Mouse (Mus musculus): Measurements from ENCODE around the gene Rhox2f. TPM values are rescaled to one million over a fixed set of nuclear protein-coding genes. Genes with fewer than 3 reads are reported as not detected.
A peak's percentile ranks its signal among the peaks of the same experiment; 100 is the strongest.
"Not testable (repeated sequence)": the region's sequence is repeated elsewhere in the genome, so short reads cannot be mapped to it uniquely, and the experiment has no call there.

Rhox2f gene
- polyA plus RNA-seq (2014; fragmentation: Nextera tagmentation; extraction: Ambion mirVana), result not detected in 2 replicates

DNA sequence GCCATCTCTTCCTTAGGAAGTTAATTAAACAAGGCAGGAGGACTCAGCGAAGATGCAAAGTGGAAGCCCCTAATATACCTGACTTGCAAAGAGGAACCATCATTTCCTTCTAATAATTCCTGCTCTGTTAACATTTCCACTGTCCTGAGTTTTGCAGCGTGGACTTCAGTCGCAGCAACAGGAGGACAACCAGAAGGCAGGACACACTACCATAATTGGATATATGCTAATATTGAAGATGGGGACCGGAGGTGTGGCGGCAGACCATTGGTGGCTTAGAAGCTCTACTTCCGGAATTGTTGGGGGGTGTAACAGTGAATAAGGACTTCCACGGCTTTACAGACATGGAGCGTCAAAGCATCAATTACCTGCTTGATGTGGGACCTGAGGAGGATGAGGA lies at the start of gene Rhox2f:
TSS of gene Rhox2f (plus strand) at position 301 of the 400 bp plus-strand sequence.
- not testable (repeated sequence) for ATAC-seq (ENCODE audit: low read depth)

DNA sequence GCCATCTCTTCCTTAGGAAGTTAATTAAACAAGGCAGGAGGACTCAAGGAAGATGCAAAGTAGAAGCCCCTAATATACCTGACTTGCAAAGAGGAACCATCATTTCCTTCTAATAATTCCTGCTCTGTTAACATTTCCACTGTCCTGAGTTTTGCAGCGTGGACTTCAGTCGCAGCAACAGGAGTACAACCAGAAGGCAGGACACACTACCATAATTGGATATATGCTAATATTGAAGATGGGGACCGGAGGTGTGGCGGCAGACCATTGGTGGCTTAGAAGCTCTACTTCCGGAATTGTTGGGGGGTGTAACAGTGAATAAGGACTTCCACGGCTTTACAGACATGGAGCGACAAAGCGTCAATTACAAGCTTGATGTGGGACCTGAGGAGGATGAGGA lies 41.1 kb upstream of the Rhox2f start, which contains the start of gene Rhox2e:
TSS of gene Rhox2e (plus strand) at position 301 of the 400 bp plus-strand sequence.
- H3K9me3 ChIP-seq (ENCODE audit: control insufficient read depth, low read length); DNase-seq (ENCODE audit: low spot score); H3K36me3 ChIP-seq (ENCODE audit: control insufficient read depth, insufficient read depth, low read length); H3K4me3 ChIP-seq (ENCODE audit: low read depth, low read length); H3K27ac ChIP-seq (replicated peaks; ENCODE audit: low read depth, low read length); H3K27me3 ChIP-seq (replicated peaks; ENCODE audit: control insufficient read depth, insufficient read depth, low read length); H3K4me2 ChIP-seq (ENCODE audit: low read depth, low read length); H3K4me1 ChIP-seq (ENCODE audit: control insufficient read depth, insufficient read depth, low read length); ATAC-seq (ENCODE audit: low read depth); H3K9ac ChIP-seq (ENCODE audit: low read depth, low read length): not testable (repeated sequence)
- WGBS, result 82% methylated on average over 2 of the region's 8 CpGs

More for the DNA sequence above, at the start of gene Rhox2f:
- H3K4me2 ChIP-seq (ENCODE audit: low read depth, low read length); H3K4me3 ChIP-seq (ENCODE audit: low read depth, low read length); H3K36me3 ChIP-seq (ENCODE audit: control insufficient read depth, insufficient read depth, low read length); H3K27ac ChIP-seq (replicated peaks; ENCODE audit: low read depth, low read length); H3K9ac ChIP-seq (ENCODE audit: low read depth, low read length); H3K4me1 ChIP-seq (ENCODE audit: control insufficient read depth, insufficient read depth, low read length); DNase-seq (ENCODE audit: low spot score); H3K9me3 ChIP-seq (ENCODE audit: control insufficient read depth, low read length); H3K27me3 ChIP-seq (replicated peaks; ENCODE audit: control insufficient read depth, insufficient read depth, low read length): not testable (repeated sequence)
- 87% methylated on average over 4 of the region's 8 CpGs for WGBS

DNA sequence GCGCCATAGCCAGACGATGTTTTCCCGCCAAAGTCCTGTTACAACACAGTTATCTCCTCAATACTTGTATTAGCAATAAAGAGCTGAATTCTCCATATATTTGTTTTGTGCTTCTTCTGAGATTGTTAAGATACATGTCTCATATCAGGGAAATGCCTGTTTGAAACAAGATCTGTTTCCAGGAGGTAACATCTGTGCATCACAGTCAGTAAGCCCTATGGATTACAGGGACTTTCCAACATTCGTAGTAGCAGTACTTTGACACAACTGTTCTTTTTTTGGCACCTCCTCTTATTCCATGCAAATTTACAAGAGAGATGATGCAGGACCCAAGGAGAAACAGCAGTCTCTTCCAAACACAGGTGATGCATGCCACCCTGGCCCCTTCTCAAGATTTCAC lies 29.5 kb upstream of the Rhox2f start, which contains the start of gene Rhox3e:
TSS of gene Rhox3e (plus strand) at position 301 of the 400 bp plus-strand sequence.
- not testable (repeated sequence) for H3K27ac ChIP-seq (replicated peaks; ENCODE audit: low read depth, low read length); ATAC-seq (ENCODE audit: low read depth); H3K36me3 ChIP-seq (ENCODE audit: control insufficient read depth, insufficient read depth, low read length); DNase-seq (ENCODE audit: low spot score); H3K27me3 ChIP-seq (replicated peaks; ENCODE audit: control insufficient read depth, insufficient read depth, low read length); H3K4me2 ChIP-seq (ENCODE audit: low read depth, low read length); H3K9me3 ChIP-seq (ENCODE audit: control insufficient read depth, low read length); H3K9ac ChIP-seq (ENCODE audit: low read depth, low read length); H3K4me3 ChIP-seq (ENCODE audit: low read depth, low read length); H3K4me1 ChIP-seq (ENCODE audit: control insufficient read depth, insufficient read depth, low read length)
- WGBS, result no CpG with 5 or more reads among the region's 4 CpGs

DNA sequence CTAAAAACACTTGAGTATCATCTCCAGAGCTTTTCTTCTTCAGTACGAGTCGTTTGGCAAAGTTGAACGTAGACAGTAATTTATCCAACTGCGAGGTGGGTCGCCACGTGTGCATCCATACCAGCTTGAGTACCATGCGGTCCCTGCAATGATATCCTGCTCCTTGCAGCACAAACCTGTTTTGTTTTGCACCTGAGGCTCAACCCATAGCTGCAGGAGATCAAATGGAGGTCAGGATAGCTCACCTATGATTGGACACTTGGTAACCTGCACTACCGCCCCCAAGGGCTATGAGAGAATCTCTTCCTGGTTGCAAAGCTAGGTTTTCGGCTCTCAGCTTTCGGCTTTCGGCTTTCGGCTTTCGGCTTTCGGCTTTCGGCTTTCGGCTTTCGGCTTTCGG lies 14.1 kb upstream of the Rhox2f start, which contains the start of gene Rhox4e:
TSS of gene Rhox4e (plus strand) at position 301 of the 400 bp plus-strand sequence.
- 90% methylated on average over 10 of the region's 18 CpGs for WGBS
- not testable (repeated sequence) for H3K27ac ChIP-seq (replicated peaks; ENCODE audit: low read depth, low read length); H3K9ac ChIP-seq (ENCODE audit: low read depth, low read length); H3K4me1 ChIP-seq (ENCODE audit: control insufficient read depth, insufficient read depth, low read length); DNase-seq (ENCODE audit: low spot score); H3K27me3 ChIP-seq (replicated peaks; ENCODE audit: control insufficient read depth, insufficient read depth, low read length); H3K36me3 ChIP-seq (ENCODE audit: control insufficient read depth, insufficient read depth, low read length); ATAC-seq (ENCODE audit: low read depth); H3K4me2 ChIP-seq (ENCODE audit: low read depth, low read length); H3K4me3 ChIP-seq (ENCODE audit: low read depth, low read length); H3K9me3 ChIP-seq (ENCODE audit: control insufficient read depth, low read length)

- H3K9me3 ChIP-seq (ENCODE audit: control insufficient read depth, low read length); H3K4me3 ChIP-seq (ENCODE audit: low read depth, low read length); H3K4me2 ChIP-seq (ENCODE audit: low read depth, low read length); H3K4me1 ChIP-seq (ENCODE audit: control insufficient read depth, insufficient read depth, low read length); H3K27me3 ChIP-seq (replicated peaks; ENCODE audit: control insufficient read depth, insufficient read depth, low read length); H3K9ac ChIP-seq (ENCODE audit: low read depth, low read length); ATAC-seq (ENCODE audit: low read depth); H3K27ac ChIP-seq (replicated peaks; ENCODE audit: low read depth, low read length); H3K36me3 ChIP-seq (ENCODE audit: control insufficient read depth, insufficient read depth, low read length): not testable (repeated sequence)
- peak; percentile 16 for DNase-seq (ENCODE audit: low spot score)
- WGBS, result 37% methylated on average over 2 of the region's 2 CpGs
These were observed 1.4 kb downstream of the Rhox2f start for GRCm38 (mm10) chrX:37572638-37573037.

DNA sequence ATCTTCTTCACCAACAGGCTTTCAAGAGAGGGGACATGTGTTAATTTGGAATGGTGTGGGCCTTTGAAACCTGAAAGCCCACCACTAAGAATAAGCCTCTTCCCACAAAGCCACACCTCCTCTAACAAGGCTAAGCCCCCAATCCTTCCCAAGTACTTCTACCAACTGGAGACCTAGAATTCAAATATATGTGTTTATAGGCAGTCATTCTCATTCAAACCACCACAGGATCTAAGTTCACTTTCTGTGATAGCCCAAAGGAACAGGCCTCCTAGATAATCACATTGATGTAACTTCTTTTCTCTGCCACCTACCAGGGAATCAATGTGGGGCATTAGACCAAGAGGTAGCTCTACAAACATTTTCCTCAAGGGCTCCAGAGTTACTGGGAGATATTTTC lies 9.5 kb downstream of the Rhox2f start, which contains the start of gene Rhox3f:
TSS of gene Rhox3f (plus strand) at position 301 of the 400 bp plus-strand sequence.
- not testable (repeated sequence) for H3K4me3 ChIP-seq (ENCODE audit: low read depth, low read length); H3K27ac ChIP-seq (replicated peaks; ENCODE audit: low read depth, low read length); ATAC-seq (ENCODE audit: low read depth); H3K27me3 ChIP-seq (replicated peaks; ENCODE audit: control insufficient read depth, insufficient read depth, low read length); H3K9ac ChIP-seq (ENCODE audit: low read depth, low read length); H3K4me1 ChIP-seq (ENCODE audit: control insufficient read depth, insufficient read depth, low read length); H3K4me2 ChIP-seq (ENCODE audit: low read depth, low read length); DNase-seq (ENCODE audit: low spot score); H3K36me3 ChIP-seq (ENCODE audit: control insufficient read depth, insufficient read depth, low read length); H3K9me3 ChIP-seq (ENCODE audit: control insufficient read depth, low read length)

- not testable (repeated sequence) for ATAC-seq (ENCODE audit: low read depth); H3K4me2 ChIP-seq (ENCODE audit: low read depth, low read length); H3K36me3 ChIP-seq (ENCODE audit: control insufficient read depth, insufficient read depth, low read length); H3K4me3 ChIP-seq (ENCODE audit: low read depth, low read length); DNase-seq (ENCODE audit: low spot score); H3K9ac ChIP-seq (ENCODE audit: low read depth, low read length); H3K9me3 ChIP-seq (ENCODE audit: control insufficient read depth, low read length); H3K27me3 ChIP-seq (replicated peaks; ENCODE audit: control insufficient read depth, insufficient read depth, low read length); H3K4me1 ChIP-seq (ENCODE audit: control insufficient read depth, insufficient read depth, low read length); H3K27ac ChIP-seq (replicated peaks; ENCODE audit: low read depth, low read length)
- WGBS, result 92% methylated on average over 15 of the region's 19 CpGs
These were observed 36.4 kb downstream of the Rhox2f start, which contains the start of gene Rhox4f for GRCm38 (mm10) chrX:37607604-37608003. Rhox4f (minus strand) TSS chrX:37607704.

Other genes with a start within 250 kb of the Rhox2f start
- gene Rhox3a2, start 191.4 kb upstream of the Rhox2f start, polyA plus RNA-seq (2014; fragmentation: Nextera tagmentation; extraction: Ambion mirVana), result not detected in 2 replicates
- gene Rhox4a2, start 180.6 kb upstream of the Rhox2f start, polyA plus RNA-seq (2014; fragmentation: Nextera tagmentation; extraction: Ambion mirVana), result 0.81 and 1.0 TPM in 2 replicates
- not detected in 2 replicates for gene Rhox2b, start 159.3 kb upstream of the Rhox2f start, polyA plus RNA-seq (2014; fragmentation: Nextera tagmentation; extraction: Ambion mirVana)
- 0.40 and 0.68 TPM in 2 replicates for gene Rhox4b, start 138.9 kb upstream of the Rhox2f start, polyA plus RNA-seq (2014; fragmentation: Nextera tagmentation; extraction: Ambion mirVana)
- gene Rhox2c, start 117.7 kb upstream of the Rhox2f start, polyA plus RNA-seq (2014; fragmentation: Nextera tagmentation; extraction: Ambion mirVana), result 0.73 TPM in 1 of 2 replicates, not detected in the other
- gene Rhox3c, start 112.8 kb upstream of the Rhox2f start, polyA plus RNA-seq (2014; fragmentation: Nextera tagmentation; extraction: Ambion mirVana), result 0.22 TPM in 1 of 2 replicates, not detected in the other
- not detected in 2 replicates for gene Rhox4c, start 91.1 kb upstream of the Rhox2f start, polyA plus RNA-seq (2014; fragmentation: Nextera tagmentation; extraction: Ambion mirVana)
- gene Rhox2d, start 78.0 kb upstream of the Rhox2f start, polyA plus RNA-seq (2014; fragmentation: Nextera tagmentation; extraction: Ambion mirVana), result not detected in 2 replicates
- gene Rhox4d, start 57.0 kb upstream of the Rhox2f start, polyA plus RNA-seq (2014; fragmentation: Nextera tagmentation; extraction: Ambion mirVana), result not detected in 2 replicates
- 0.22 TPM in 1 of 2 replicates, not detected in the other for gene Rhox2e, start 41.0 kb upstream of the Rhox2f start, polyA plus RNA-seq (2014; fragmentation: Nextera tagmentation; extraction: Ambion mirVana)
- gene Rhox3e, start 29.4 kb upstream of the Rhox2f start, polyA plus RNA-seq (2014; fragmentation: Nextera tagmentation; extraction: Ambion mirVana), result not detected in 2 replicates
- not detected in 2 replicates for gene Rhox4e, start 14.0 kb upstream of the Rhox2f start, polyA plus RNA-seq (2014; fragmentation: Nextera tagmentation; extraction: Ambion mirVana)
- gene Rhox3f, start 9.6 kb downstream of the Rhox2f start, polyA plus RNA-seq (2014; fragmentation: Nextera tagmentation; extraction: Ambion mirVana), result not detected in 2 replicates
- not detected in 2 replicates for gene Rhox4f, start 36.3 kb downstream of the Rhox2f start, polyA plus RNA-seq (2014; fragmentation: Nextera tagmentation; extraction: Ambion mirVana)
- not detected in 2 replicates for gene Rhox3g, start 57.2 kb downstream of the Rhox2f start, polyA plus RNA-seq (2014; fragmentation: Nextera tagmentation; extraction: Ambion mirVana)
- not detected in 2 replicates for gene Rhox2g, start 72.1 kb downstream of the Rhox2f start, polyA plus RNA-seq (2014; fragmentation: Nextera tagmentation; extraction: Ambion mirVana)
- gene Rhox4g, start 79.9 kb downstream of the Rhox2f start, polyA plus RNA-seq (2014; fragmentation: Nextera tagmentation; extraction: Ambion mirVana), result not detected in 2 replicates
- gene Rhox3h, start 97.4 kb downstream of the Rhox2f start, polyA plus RNA-seq (2014; fragmentation: Nextera tagmentation; extraction: Ambion mirVana), result not detected in 2 replicates
- not detected in 2 replicates for gene Rhox2h, start 101.9 kb downstream of the Rhox2f start, polyA plus RNA-seq (2014; fragmentation: Nextera tagmentation; extraction: Ambion mirVana)
- 0.63 and 1.7 TPM in 2 replicates for gene Rhox5, start 233.4 kb downstream of the Rhox2f start, polyA plus RNA-seq (2014; fragmentation: Nextera tagmentation; extraction: Ambion mirVana)

Data from embryonic facial prominence, embryonic 14.5 days (tissue).